Mouse (Mus musculus): Measurements from ENCODE around the gene Atxn7l3b. TPM values are rescaled to one million over a fixed set of nuclear protein-coding genes. Genes with fewer than 3 reads are reported as not detected.
"Not testable (repeated sequence)": the region's sequence is repeated elsewhere in the genome, so short reads cannot be mapped to it uniquely, and the experiment has no call there.

Atxn7l3b gene
- 347 and 388 TPM in 2 replicates for polyA plus RNA-seq (2015; fragmentation: Nextera tagmentation; extraction: Ambion mirVana)

GRCm38 (mm10) chr10:112928452-112929221 is at the start of gene Atxn7l3b:
Gene Atxn7l3b, minus strand, starts transcription at chr10:112929001.
- Histone ChIP-seq H3K27me3 (replicated peaks) (no peaks in the 10 kb centered on the region), H3K9me3 (no peaks in the 10 kb centered on the region), H3K36me3 (replicated peaks) (0 out of 2 replicates have a peak, but pooled peaks cover 5% of the 10 kb centered on the region), H3K9ac (peak within 1 kb of the TSS; percentile 91), H3K4me3 (peak within 1 kb of the TSS; percentile 68), H3K4me1 (peaks cover 26% of the 10 kb centered on the region), H3K27ac (peak within 1 kb of the TSS; percentile 94), H3K4me2 (peak within 1 kb of the TSS; percentile 78)
- 1% methylated on average over 70 of the region's 70 CpGs for WGBS
- peak; percentile 100 for ATAC-seq (replicated peaks)

GRCm38 (mm10) chr10:112977586-112977985 is 48.8 kb upstream of the Atxn7l3b start:
- H3K4me1 ChIP-seq = no peaks in the 10 kb centered on the region
- no peak for ATAC-seq (replicated peaks)
- H3K9me3 ChIP-seq = no peaks in the 10 kb centered on the region
- no peaks in the 10 kb centered on the region for H3K27me3 ChIP-seq (replicated peaks)
- H3K27ac ChIP-seq = no peak overlapping the region
- no peaks in the 10 kb centered on the region for H3K36me3 ChIP-seq (replicated peaks)
- no peak overlapping the region for H3K4me3 ChIP-seq
- no peak overlapping the region for H3K4me2 ChIP-seq
- H3K9ac ChIP-seq = no peak overlapping the region
- 77% methylated on average over 4 of the region's 4 CpGs for WGBS

GRCm38 (mm10) chr10:112973286-112974026 is 44.7 kb upstream of the Atxn7l3b start:
- 70% methylated on average over 5 of the region's 5 CpGs for WGBS
- Histone ChIP-seq H3K27me3 (replicated peaks) (no peaks in the 10 kb centered on the region), H3K4me3 (no peak overlapping the region), H3K36me3 (replicated peaks) (no peaks in the 10 kb centered on the region), H3K9ac (no peak overlapping the region), H3K9me3 (no peaks in the 10 kb centered on the region), H3K4me1 (no peaks in the 10 kb centered on the region), H3K4me2 (no peak overlapping the region), H3K27ac (no peak overlapping the region)
- no peak for ATAC-seq (replicated peaks)

DNA sequence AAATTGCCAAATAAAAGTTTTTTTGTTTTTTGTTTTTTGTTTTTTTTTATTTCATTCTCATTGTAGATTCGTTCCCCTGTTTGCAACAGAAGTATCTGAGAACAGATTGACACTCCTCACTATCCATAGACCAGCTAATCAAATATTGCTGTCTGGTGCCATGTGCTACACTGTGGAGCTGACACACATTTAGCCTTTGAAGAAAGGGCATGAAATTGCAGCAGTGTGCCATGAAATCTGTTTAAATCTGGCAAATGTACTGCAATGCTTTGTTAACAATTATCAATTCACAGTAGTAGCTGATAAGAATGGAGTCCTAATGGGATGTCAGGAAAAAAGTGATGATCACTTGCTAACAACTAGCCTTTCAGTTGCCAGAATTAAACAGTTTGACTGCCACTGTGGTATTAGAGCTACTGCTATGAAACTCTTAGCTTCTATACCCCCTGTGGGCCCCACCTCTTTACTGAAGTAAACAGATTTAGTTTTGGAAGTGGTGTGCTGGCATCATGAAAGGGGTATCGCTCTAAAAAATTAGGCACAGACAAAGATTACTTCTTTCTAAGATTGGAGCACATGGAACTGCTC is 41.3 kb upstream of the Atxn7l3b start:
- H3K4me2 ChIP-seq = no peak overlapping the region
- no peak overlapping the region for H3K4me3 ChIP-seq
- no peak for ATAC-seq (replicated peaks)
- no peaks in the 10 kb centered on the region for H3K27me3 ChIP-seq (replicated peaks)
- H3K36me3 ChIP-seq (replicated peaks) = no peaks in the 10 kb centered on the region
- WGBS = 57% methylated on average over 2 of the region's 2 CpGs
- no peaks in the 10 kb centered on the region for H3K4me1 ChIP-seq
- H3K9ac ChIP-seq = no peak overlapping the region
- H3K27ac ChIP-seq = no peak overlapping the region
- no peaks in the 10 kb centered on the region for H3K9me3 ChIP-seq

GRCm38 (mm10) chr10:112967578-112967977 is 38.8 kb upstream of the Atxn7l3b start:
- Histone ChIP-seq H3K9ac (no peak overlapping the region), H3K4me1 (no peaks in the 10 kb centered on the region), H3K27me3 (replicated peaks) (no peaks in the 10 kb centered on the region), H3K36me3 (replicated peaks) (no peaks in the 10 kb centered on the region), H3K9me3 (no peaks in the 10 kb centered on the region), H3K27ac (no peak overlapping the region), H3K4me3 (no peak overlapping the region), H3K4me2 (no peak overlapping the region)
- whole genome bisulfite sequencing = 88% methylated on average over 2 of the region's 2 CpGs
- ATAC-seq (replicated peaks) = no peak

DNA sequence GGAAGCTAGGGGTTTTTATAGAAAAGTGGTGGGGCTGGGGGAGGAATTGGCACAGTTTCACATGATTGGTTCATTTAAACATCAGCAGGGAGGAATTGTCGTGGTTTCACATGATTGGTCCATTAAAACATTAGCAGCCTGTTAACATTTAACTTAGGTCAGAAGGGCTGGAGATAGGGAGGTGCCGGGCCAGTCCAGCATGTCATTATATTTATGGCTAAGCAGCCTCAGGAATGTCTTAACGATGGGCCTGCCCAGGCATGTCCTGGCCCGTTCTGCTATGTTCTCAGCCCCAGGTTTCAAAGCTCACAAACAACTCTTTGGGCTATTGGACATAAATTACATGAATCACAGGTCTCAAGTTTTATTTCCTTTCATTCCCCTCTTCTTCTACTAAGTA is 33.4 kb upstream of the Atxn7l3b start:
- not testable (repeated sequence) for H3K4me2 ChIP-seq; H3K9me3 ChIP-seq; ATAC-seq (replicated peaks); H3K9ac ChIP-seq; H3K27me3 ChIP-seq (replicated peaks); H3K27ac ChIP-seq; H3K36me3 ChIP-seq (replicated peaks); H3K4me1 ChIP-seq; H3K4me3 ChIP-seq
- 40% methylated on average over 4 of the region's 4 CpGs for WGBS

- Histone ChIP-seq H3K4me2 (no peak overlapping the region), H3K27ac (no peak overlapping the region), H3K9me3 (no peaks in the 10 kb centered on the region), H3K36me3 (replicated peaks) (no peaks in the 10 kb centered on the region), H3K9ac (no peak overlapping the region), H3K4me1 (no peaks in the 10 kb centered on the region), H3K27me3 (replicated peaks) (no peaks in the 10 kb centered on the region), H3K4me3 (no peak overlapping the region)
- 74% methylated on average over 2 of the region's 2 CpGs for WGBS
- ATAC-seq (replicated peaks) = no peak
These were observed 25.3 kb upstream of the Atxn7l3b start for GRCm38 (mm10) chr10:112954140-112954539.

- H3K27me3 ChIP-seq (replicated peaks) = no peaks in the 10 kb centered on the region
- no peak for ATAC-seq (replicated peaks)
- H3K4me3 ChIP-seq = no peak overlapping the region
- no peak overlapping the region for H3K27ac ChIP-seq
- H3K36me3 ChIP-seq (replicated peaks) = no peaks in the 10 kb centered on the region
- H3K4me1 ChIP-seq = no peaks in the 10 kb centered on the region
- H3K9me3 ChIP-seq = no peaks in the 10 kb centered on the region
- H3K4me2 ChIP-seq = no peak overlapping the region
- 86% methylated on average over 3 of the region's 3 CpGs for WGBS
- H3K9ac ChIP-seq = no peak overlapping the region
These were observed 19.7 kb upstream of the Atxn7l3b start for GRCm38 (mm10) chr10:112948453-112948852.

DNA sequence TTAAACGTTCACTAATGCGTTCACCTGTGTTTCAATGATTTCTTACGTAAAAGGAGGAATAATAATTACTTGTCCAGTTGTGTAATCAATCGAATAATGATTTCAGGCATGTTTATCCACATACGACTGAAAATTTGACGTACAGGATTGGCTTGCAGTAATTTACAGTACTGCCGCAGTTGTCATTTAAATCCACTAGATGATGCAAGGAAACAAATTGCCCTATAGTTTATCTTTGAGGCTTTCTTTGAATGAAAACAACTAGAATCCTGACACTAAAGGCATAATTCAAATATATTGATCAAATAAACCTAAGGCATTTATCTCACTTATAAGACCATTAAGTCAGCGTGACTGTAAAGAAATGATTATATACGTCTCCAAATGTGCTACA is 418 bp upstream of the Atxn7l3b start:
- Histone ChIP-seq H3K4me2 (peak overlapping the region; percentile 78), H3K27me3 (replicated peaks) (no peaks in the 10 kb centered on the region), H3K36me3 (replicated peaks) (0 out of 2 replicates have a peak, but pooled peaks cover 5% of the 10 kb centered on the region), H3K9ac (peak overlapping the region; percentile 91), H3K4me3 (peak overlapping the region; percentile 68), H3K9me3 (no peaks in the 10 kb centered on the region), H3K4me1 (peaks cover 26% of the 10 kb centered on the region), H3K27ac (peak overlapping the region; percentile 94)
- peak; percentile 53 for ATAC-seq (replicated peaks)
- 35% methylated on average over 9 of the region's 9 CpGs for WGBS

DNA sequence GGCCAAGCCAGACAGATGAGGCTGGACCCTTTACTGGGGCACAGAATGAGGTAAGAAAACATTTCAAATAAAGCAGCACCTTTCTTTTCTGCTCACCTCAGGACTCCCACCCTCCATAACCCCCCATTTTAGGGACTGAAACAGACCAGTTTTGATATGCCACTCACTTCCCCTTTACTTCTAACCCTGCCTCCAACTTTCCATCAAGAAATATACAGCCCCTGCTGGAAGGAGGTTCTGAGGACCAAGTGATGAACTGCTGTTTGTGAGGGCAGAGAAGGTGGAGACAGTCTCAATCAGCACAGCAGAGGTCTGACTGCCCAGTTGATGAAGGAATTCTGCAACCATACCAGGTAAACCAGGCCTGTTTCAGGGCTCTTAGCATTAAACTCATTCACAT is 1.8 kb downstream of the Atxn7l3b start:
- no peaks in the 10 kb centered on the region for H3K27me3 ChIP-seq (replicated peaks)
- peaks cover 26% of the 10 kb centered on the region for H3K4me1 ChIP-seq
- ATAC-seq (replicated peaks) = no peak
- H3K27ac ChIP-seq = no peak overlapping the region
- H3K9ac ChIP-seq = no peak overlapping the region
- H3K9me3 ChIP-seq = no peaks in the 10 kb centered on the region
- 0 out of 2 replicates have a peak, but pooled peaks cover 5% of the 10 kb centered on the region for H3K36me3 ChIP-seq (replicated peaks)
- peak overlapping the region; percentile 78 for H3K4me2 ChIP-seq
- peak overlapping the region; percentile 68 for H3K4me3 ChIP-seq

- no peak for ATAC-seq (replicated peaks)
- Histone ChIP-seq H3K36me3 (replicated peaks) (0 out of 2 replicates have a peak, but pooled peaks cover 5% of the 10 kb centered on the region), H3K9me3 (no peaks in the 10 kb centered on the region), H3K27me3 (replicated peaks) (no peaks in the 10 kb centered on the region), H3K9ac (no peak overlapping the region), H3K4me3 (no peak overlapping the region; the same call in 1 of the 2 replicates), H3K4me2 (peak overlapping the region; percentile 78), H3K27ac (no peak overlapping the region), H3K4me1 (peaks cover 26% of the 10 kb centered on the region)
- WGBS = 70% methylated on average over 2 of the region's 2 CpGs
These were observed 2.5 kb downstream of the Atxn7l3b start for GRCm38 (mm10) chr10:112926271-112926670.

- 74% methylated on average over 5 of the region's 5 CpGs for WGBS
- ATAC-seq (replicated peaks) = no peak
- no peaks in the 10 kb centered on the region for H3K27me3 ChIP-seq (replicated peaks)
- no peak overlapping the region for H3K9ac ChIP-seq
- no peaks in the 10 kb centered on the region for H3K9me3 ChIP-seq
- no peaks in the 10 kb centered on the region for H3K4me1 ChIP-seq
- H3K36me3 ChIP-seq (replicated peaks) = no peaks in the 10 kb centered on the region
- no peak overlapping the region for H3K27ac ChIP-seq
- H3K4me3 ChIP-seq = no peak overlapping the region
- no peak overlapping the region for H3K4me2 ChIP-seq
These were observed 12.1 kb downstream of the Atxn7l3b start for GRCm38 (mm10) chr10:112916575-112917190.
